Mouse (Mus musculus) 416B (cell line): ENCODE measurements at regions not wholly inside any gene's neighbourhood (a gene's known extent, or its start where the extent isn't known, plus 50 kb on each side); places are given as distances from the start of the nearest gene placed in this dataset.
A peak's percentile ranks its signal among the peaks of the same experiment; 100 is the strongest.

Experiments
- DNase-seq: peaks from one replicate; pipeline ENCODE4 v3.0.0; 2011; ENCODE audit warnings: low read depth

DNA sequence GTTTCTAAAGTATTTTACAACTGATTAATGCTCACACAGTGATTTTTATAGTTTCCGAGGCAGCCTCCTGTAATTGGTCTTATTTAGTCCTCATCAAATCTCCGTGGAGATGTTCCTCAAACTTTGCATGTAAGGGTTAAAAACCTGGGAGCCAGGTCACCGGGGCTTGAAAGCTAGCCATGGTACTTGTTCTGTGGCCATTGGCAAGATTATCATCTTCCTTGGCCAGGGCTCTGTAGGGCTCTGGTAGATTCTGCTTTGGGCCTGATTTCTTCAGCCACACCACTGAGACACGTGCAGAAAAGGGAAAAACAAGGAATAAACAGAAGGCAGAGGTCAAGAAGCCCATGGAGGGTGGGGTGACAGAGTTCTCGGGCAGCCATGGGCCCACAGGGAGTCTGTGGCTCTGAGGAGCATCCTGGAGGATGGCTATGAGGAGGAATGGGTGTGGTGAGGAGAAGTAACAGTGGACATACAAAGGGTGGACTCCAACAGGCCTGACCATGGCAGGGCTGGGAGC is 50.7 kb upstream of the Eps8l3 start:
- DNase-seq = no peak

DNA sequence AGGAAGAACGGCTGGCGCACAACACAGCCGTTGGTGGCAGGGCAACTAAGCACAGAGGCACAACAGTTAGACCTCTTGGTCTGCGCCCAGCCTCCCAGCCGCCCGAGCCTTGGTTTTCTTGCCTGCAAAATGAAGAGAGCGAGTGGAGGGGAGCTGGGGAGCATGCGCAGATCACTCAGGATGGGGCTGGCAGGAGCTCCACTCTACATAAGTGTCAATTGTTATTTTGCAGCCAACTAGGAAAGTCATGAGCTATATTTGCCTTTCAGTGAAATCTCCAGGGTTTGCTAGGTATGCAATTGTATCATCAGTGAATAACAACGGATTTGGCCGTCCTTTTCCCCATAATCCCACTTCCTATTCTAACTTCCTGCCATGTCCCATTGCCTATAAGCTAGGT is 51.6 kb upstream of the Eps8l3 start:
- no peak for DNase-seq

DNA sequence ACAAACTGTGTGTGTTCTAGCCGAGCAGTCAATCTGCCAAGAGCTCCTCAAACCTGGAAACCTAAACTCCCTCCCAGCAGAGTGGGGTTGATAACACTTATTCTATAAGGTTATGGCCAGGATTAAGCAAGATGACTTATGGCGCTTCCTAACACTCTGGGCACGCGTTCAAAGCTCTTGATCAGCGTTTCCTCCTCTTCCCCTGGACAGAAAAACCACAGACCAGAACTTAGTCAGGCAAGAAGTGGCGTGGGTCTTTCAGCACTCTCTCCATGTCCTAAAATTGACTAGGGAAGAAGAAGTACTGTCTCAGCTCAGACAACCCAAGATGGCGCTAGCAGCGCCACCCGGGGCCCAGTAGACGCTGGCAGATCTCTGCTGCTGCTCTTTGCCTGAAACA is 52.7 kb upstream of the Eps8l3 start:
- DNase-seq = peak; percentile 92

GRCm38 (mm10) chr3:107823655-107824266 is 53.3 kb upstream of the Eps8l3 start:
- no peak for DNase-seq

DNA sequence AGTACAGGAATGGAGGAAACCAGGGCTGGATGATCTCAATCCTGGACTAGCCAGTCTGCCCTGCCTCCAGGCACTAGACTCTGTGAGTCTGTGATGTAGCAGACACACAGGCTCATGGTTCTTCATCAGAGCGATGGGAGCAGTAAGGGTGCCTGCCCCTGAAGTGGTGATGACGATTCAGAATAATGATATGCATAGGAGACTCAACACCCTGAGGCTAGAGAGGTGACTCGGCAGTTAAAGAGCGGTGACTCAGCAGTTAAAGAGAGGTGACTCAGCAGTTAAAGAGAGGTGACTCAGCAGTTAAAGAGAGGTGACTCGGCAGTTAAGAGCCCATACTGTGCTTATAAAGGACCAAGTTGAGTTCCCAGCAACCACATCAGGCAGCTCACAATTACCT is 53.9 kb upstream of the Eps8l3 start:
- DNase-seq = peak; percentile 69

DNA sequence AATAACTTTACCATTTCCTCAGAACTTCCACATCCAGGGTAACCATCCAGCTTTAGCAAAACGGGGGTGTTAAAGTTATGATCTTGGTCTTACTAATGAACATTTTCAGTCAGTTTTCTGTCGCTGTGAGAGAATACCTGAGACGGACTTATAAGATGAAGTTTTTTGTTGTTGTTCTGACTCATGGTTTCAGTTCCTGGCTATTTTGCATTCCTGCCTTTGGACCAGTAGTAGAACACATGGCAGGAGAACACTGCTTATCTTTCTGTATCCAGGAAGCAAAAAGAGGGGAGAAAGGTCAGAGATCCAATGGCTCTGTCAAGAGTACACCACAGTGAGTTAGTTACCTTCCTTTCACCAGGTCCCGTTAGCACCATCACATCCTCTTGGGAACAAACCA is 54.5 kb upstream of the Eps8l3 start:
- no peak for DNase-seq

GRCm38 (mm10) chr3:107821952-107822351 is 55.1 kb upstream of the Eps8l3 start:
- DNase-seq = no peak

DNA sequence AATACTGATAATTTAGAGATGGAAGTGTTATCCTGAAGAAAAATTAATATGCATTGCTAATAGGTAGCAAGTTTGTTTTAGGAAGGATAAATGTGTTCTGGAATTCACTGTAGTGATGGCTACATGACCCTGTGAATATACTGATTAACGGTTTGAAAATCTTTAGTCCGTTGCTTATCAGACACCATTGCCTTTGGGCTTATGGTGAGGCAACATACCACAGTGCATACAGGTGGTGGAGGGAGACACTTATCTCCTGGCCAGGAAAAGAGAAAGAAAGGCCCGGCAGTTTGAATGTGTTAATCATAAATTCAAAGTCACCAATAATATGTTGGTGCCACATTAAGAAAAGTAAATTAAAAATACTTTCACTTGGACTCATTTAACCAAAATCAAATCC is 57.4 kb upstream of the Eps8l3 start:
- DNase-seq = no peak

- peak; percentile 83 for DNase-seq
These were observed 58.2 kb upstream of the Eps8l3 start for GRCm38 (mm10) chr3:107818616-107819495.

- no peak for DNase-seq
These were observed 55.8 kb upstream of the Csf1 start for GRCm38 (mm10) chr3:107816031-107816430.

GRCm38 (mm10) chr3:107814280-107814679 is 54.0 kb upstream of the Csf1 start:
- no peak for DNase-seq

GRCm38 (mm10) chr3:107812885-107813284 is 52.6 kb upstream of the Csf1 start:
- DNase-seq = no peak

- no peak for DNase-seq
These were observed 52.1 kb upstream of the Csf1 start for GRCm38 (mm10) chr3:107812341-107812740.

DNA sequence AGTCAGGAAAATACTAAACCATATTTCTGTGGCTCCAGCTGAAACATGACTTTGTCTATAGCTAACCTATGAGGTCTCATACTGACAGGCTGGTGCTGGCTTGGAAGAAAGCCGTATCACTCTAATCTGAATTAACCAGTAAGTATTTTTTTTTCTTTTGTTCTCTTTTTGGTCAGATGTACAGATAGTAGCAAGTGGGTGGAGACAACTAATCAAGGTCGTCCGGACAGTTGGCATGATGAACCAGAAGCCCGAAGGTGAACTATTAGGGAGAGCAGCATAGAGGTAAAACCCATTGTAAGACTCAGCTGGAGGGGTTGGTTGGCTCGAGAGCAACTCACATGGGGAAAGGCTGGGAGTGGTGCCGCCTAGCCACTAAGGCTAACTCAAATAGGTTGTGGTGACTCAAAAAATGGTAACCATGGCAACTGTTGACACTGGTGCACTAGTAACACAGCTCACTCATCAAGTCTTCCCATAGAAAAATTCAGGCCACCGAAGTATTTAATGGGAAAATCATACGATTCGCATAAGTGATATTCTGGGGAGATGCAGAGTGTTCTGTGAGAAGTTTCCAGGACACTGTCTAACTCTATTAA is 50.3 kb upstream of the Csf1 start:
- peak; percentile 29 for DNase-seq
